Mouse (Mus musculus): ENCODE results near the gene Nup214.

DNA sequence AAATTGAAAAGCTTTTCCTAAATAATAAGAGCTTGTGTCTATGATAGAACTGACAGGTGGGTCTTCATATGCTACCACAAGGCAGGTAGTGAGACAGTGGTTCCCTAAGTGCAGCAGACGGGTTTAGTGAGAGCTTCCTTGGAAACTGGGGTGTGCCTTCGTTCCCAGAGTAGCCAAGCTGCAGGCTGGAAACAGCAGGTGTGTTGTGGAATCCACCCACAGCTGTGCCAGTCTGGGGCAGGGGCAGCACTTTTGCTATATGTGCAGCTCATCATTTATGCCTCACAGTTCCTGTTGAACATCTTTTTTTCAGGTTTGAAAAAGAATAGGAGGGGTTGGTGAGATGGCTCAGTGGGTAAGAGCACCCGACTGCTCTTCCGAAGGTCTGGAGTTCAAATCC is 50.1 kb downstream of the Nup214 start:
- TF ChIP-seq POLR2A (IDR thresholded peaks at IDR 0.05; ENCODE audit: borderline replicate concordance, insufficient read depth, low read length): no peak
- no peak for TF ChIP-seq CTCF (IDR thresholded peaks at IDR 0.05; ENCODE audit: borderline replicate concordance, insufficient read depth, low read depth, low read length)
